Mouse (Mus musculus): Measurements from ENCODE around the gene Trim26.
"Not testable (repeated sequence)": the region's sequence is repeated elsewhere in the genome, so short reads cannot be mapped to it uniquely, and the experiment has no call there.

The Trim26 gene

GRCm38 (mm10) chr17:36836874-36837647 lies at the start of gene Trim26:
Trim26 (plus strand) TSS chr17:36837134.
- peak; percentile 100 for DNase-seq

- DNase-seq: no peak
Observed at GRCm38 (mm10) chr17:36788351-36788750, 48.6 kb upstream of the Trim26 start.

- DNase-seq: peak; percentile 88
Observed at GRCm38 (mm10) chr17:36788801-36789200, 48.1 kb upstream of the Trim26 start.

- DNase-seq: no peak
Observed at GRCm38 (mm10) chr17:36799493-36799892, 37.4 kb upstream of the Trim26 start.

- DNase-seq: not testable (repeated sequence)
Observed at GRCm38 (mm10) chr17:36799921-36800462, 36.9 kb upstream of the Trim26 start.

- DNase-seq: no peak
Observed at GRCm38 (mm10) chr17:36811871-36812270, 25.1 kb upstream of the Trim26 start, which contains the start of gene H2-M10.6. H2-M10.6 (plus strand) TSS chr17:36812171.

GRCm38 (mm10) chr17:36824005-36824404 lies 12.9 kb upstream of the Trim26 start:
- DNase-seq: peak; percentile 88

GRCm38 (mm10) chr17:36825525-36825924 lies 11.4 kb upstream of the Trim26 start:
- no peak for DNase-seq

- DNase-seq: peak; percentile 98
Observed at GRCm38 (mm10) chr17:36826002-36826401, 10.9 kb upstream of the Trim26 start.

- DNase-seq: peak; percentile 67
Observed at GRCm38 (mm10) chr17:36828488-36828887, 8.4 kb upstream of the Trim26 start.

GRCm38 (mm10) chr17:36830470-36830869 lies 6.5 kb upstream of the Trim26 start:
- peak; percentile 60 for DNase-seq

GRCm38 (mm10) chr17:36832694-36833093 lies 4.2 kb upstream of the Trim26 start:
- peak; percentile 57 for DNase-seq

GRCm38 (mm10) chr17:36835591-36836426 lies 1.1 kb upstream of the Trim26 start:
- DNase-seq: peak; percentile 96

GRCm38 (mm10) chr17:36836427-36836812 lies 514 bp upstream of the Trim26 start:
- DNase-seq: no peak

GRCm38 (mm10) chr17:36839001-36839400 lies 2.1 kb downstream of the Trim26 start:
- DNase-seq: peak; percentile 94

- DNase-seq: peak; percentile 79
Observed at GRCm38 (mm10) chr17:36839931-36840330, 3.0 kb downstream of the Trim26 start.

GRCm38 (mm10) chr17:36840961-36841445 lies 4.1 kb downstream of the Trim26 start:
- peak; percentile 92 for DNase-seq

GRCm38 (mm10) chr17:36843696-36844095 lies 6.8 kb downstream of the Trim26 start:
- peak; percentile 82 for DNase-seq

- DNase-seq: peak; percentile 89
Observed at GRCm38 (mm10) chr17:36844286-36844719, 7.4 kb downstream of the Trim26 start.

- peak; percentile 89 for DNase-seq
Observed at GRCm38 (mm10) chr17:36844725-36845124, 7.8 kb downstream of the Trim26 start.

GRCm38 (mm10) chr17:36848911-36849310 lies 12.0 kb downstream of the Trim26 start:
- DNase-seq: no peak

- no peak for DNase-seq
Observed at GRCm38 (mm10) chr17:36849992-36850391, 13.1 kb downstream of the Trim26 start.

GRCm38 (mm10) chr17:36851200-36851599 lies 14.3 kb downstream of the Trim26 start:
- DNase-seq: no peak
